Comparison of ENCODE assay signal across 10 mouse cellular contexts in the genomic region with DNA sequence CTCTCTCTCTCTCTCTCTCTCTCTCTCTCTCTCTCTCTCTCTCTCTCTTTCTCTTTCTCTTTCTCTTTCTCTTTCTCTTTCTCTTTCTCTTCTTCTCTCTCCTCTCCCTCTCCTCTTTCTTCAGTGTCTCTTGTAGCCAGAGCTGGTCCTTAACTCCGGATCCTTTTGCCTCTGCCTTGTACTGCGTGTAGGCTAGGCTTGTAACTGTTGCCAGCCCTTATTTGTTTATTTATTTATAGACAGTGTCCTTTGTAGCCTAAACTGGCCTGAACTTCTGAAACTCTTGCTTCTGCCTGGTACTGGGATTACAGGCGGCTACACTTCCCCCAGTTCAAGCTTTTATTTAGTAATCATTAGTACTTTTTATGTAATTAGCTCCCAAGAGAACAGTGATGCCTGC. TPM values are rescaled to one million over a fixed set of nuclear protein-coding genes. Genes with fewer than 3 reads are reported as not detected.
A peak's percentile ranks its signal among the peaks of the same experiment; 100 is the strongest.
DNase-seq lines count a peak whose midpoint lies in the region; ATAC-seq and TF ChIP-seq lines count a peak whose summit lies in the region.
"Had no signal": no experiment of that assay in that cellular context is flagged by ENCODE, and none has a peak within 500 bp of the region (broad histone marks: within the 10 kb centered on the region; RNA-seq: fewer than 3 reads in every experiment).

No protein-coding gene starts in this region.

- no peaks in the 10 kb centered on the region for H3K27me3 ChIP-seq in kidney, postnatal 0 days (ENCODE audit: insufficient read depth, low read length)
- H3K27me3 ChIP-seq in embryonic facial prominence, embryonic 12.5 days = no peaks in the 10 kb centered on the region
- no peaks in the 10 kb centered on the region for H3K27me3 ChIP-seq in intestine, postnatal 0 days (replicated peaks; ENCODE audit: control insufficient read depth, insufficient read depth, low read length)
- H3K27me3 ChIP-seq in neural tube, embryonic 13.5 days = no peaks in the 10 kb centered on the region

- no peak overlapping the region for H3K27ac ChIP-seq in kidney, postnatal 0 days
- no peak overlapping the region for H3K27ac ChIP-seq in embryonic facial prominence, embryonic 12.5 days
- no peak overlapping the region for H3K27ac ChIP-seq in intestine, postnatal 0 days (ENCODE audit: low read depth, low read length)
- H3K27ac ChIP-seq in neural tube, embryonic 13.5 days (replicated peaks) = no peak overlapping the region

- peaks cover 3% of the 10 kb centered on the region; the same call in 1 of the 2 replicates for H3K4me1 ChIP-seq in kidney, postnatal 0 days (replicated peaks; ENCODE audit: insufficient read depth, low read length)
- H3K4me1 ChIP-seq in embryonic facial prominence, embryonic 12.5 days = 0 out of 2 replicates have a peak, but pooled peaks cover 8% of the 10 kb centered on the region
- no peaks in the 10 kb centered on the region for H3K4me1 ChIP-seq in intestine, postnatal 0 days (replicated peaks; ENCODE audit: control insufficient read depth, insufficient read depth, low read length)
- peaks cover 38% of the 10 kb centered on the region for H3K4me1 ChIP-seq in neural tube, embryonic 13.5 days (replicated peaks)

- H3K4me2 ChIP-seq in kidney, postnatal 0 days (ENCODE audit: low read length) = peak overlapping the region; percentile 55
- peak overlapping the region; percentile 77 for H3K4me2 ChIP-seq in embryonic facial prominence, embryonic 12.5 days (replicated peaks)
- peak overlapping the region; percentile 89 for H3K4me2 ChIP-seq in intestine, postnatal 0 days (replicated peaks; ENCODE audit: low read depth)
- peak overlapping the region; percentile 96 for H3K4me2 ChIP-seq in neural tube, embryonic 13.5 days

- ATAC-seq in kidney, postnatal 0 days (replicated peaks; ENCODE audit: low FRiP score, low read depth) = no peak
- ATAC-seq in embryonic facial prominence, embryonic 12.5 days (ENCODE audit: insufficient number of reproducible peaks, insufficient read depth, low FRiP score, low TSS enrichment) = no peak
- ATAC-seq in intestine, postnatal 0 days = no peak
- ATAC-seq in neural tube, embryonic 13.5 days (ENCODE audit: low read depth) = no peak
- ATAC-seq: inflammation-experienced regulatory T-cells, adult 6 months had no signal

- no peak for TF ChIP-seq CTCF in kidney, postnatal 0 days (IDR thresholded peaks at IDR 0.05; ENCODE audit: low read depth)
- TF ChIP-seq CTCF in intestine, postnatal 0 days (IDR thresholded peaks at IDR 0.05; ENCODE audit: low read depth) = no peak

- H3K9ac ChIP-seq in kidney, postnatal 0 days (ENCODE audit: low read depth, low read length) = peak overlapping the region; percentile 42; the same call in 1 of the 2 replicates
- H3K9ac ChIP-seq in embryonic facial prominence, embryonic 12.5 days = peak overlapping the region; percentile 80
- H3K9ac ChIP-seq in intestine, postnatal 0 days (ENCODE audit: low read depth, low read length) = no peak overlapping the region
- H3K9ac ChIP-seq in neural tube, embryonic 13.5 days = peak overlapping the region; percentile 54

- DNase-seq in kidney, postnatal 0 days (ENCODE audit: low spot score) = peak; percentile 21
- DNase-seq in kidney, adult 18-20 months = no peak
- no peak for DNase-seq in urinary bladder, postnatal 4 days (ENCODE audit: low spot score in 2 of 2)
- DNase-seq in kidney, postnatal 14 days = no peak
- DNase-seq in left cerebral cortex, postnatal 14 days (ENCODE audit: low spot score in 2 of 2) = no peak
- DNase-seq: adrenal gland, adult 2 months had no signal

- no peaks in the 10 kb centered on the region for H3K9me3 ChIP-seq in kidney, postnatal 0 days (replicated peaks; ENCODE audit: low read length)
- no peaks in the 10 kb centered on the region for H3K9me3 ChIP-seq in embryonic facial prominence, embryonic 12.5 days
- H3K9me3 ChIP-seq in intestine, postnatal 0 days (ENCODE audit: control insufficient read depth) = no peaks in the 10 kb centered on the region
- H3K9me3 ChIP-seq in neural tube, embryonic 13.5 days = no peaks in the 10 kb centered on the region

- 16% methylated on average over 3 of the region's 3 CpGs for WGBS in kidney, postnatal 0 days
- WGBS in embryonic facial prominence, embryonic 12.5 days = 17% methylated on average over 3 of the region's 3 CpGs
- WGBS in intestine, postnatal 0 days = 13% methylated on average over 3 of the region's 3 CpGs
- 26% methylated on average over 3 of the region's 3 CpGs for WGBS in neural tube, embryonic 13.5 days

- peak overlapping the region; percentile 75 for H3K4me3 ChIP-seq in kidney, postnatal 0 days (replicated peaks; ENCODE audit: low read depth, low read length)
- H3K4me3 ChIP-seq in embryonic facial prominence, embryonic 12.5 days = peak overlapping the region; percentile 90
- peak overlapping the region; percentile 79 for H3K4me3 ChIP-seq in intestine, postnatal 0 days (ENCODE audit: low read depth, low read length)
- peak overlapping the region; percentile 75 for H3K4me3 ChIP-seq in neural tube, embryonic 13.5 days

- intact Hi-C loops in left cerebral cortex, postnatal 14 days (cut with DNase I) = no loop called here

- no peaks in the 10 kb centered on the region for H3K36me3 ChIP-seq in kidney, postnatal 0 days (ENCODE audit: insufficient read depth, low read length)
- H3K36me3 ChIP-seq in embryonic facial prominence, embryonic 12.5 days = no peaks in the 10 kb centered on the region
- H3K36me3 ChIP-seq in intestine, postnatal 0 days (ENCODE audit: control insufficient read depth, insufficient read depth) = no peaks in the 10 kb centered on the region
- no peaks in the 10 kb centered on the region for H3K36me3 ChIP-seq in neural tube, embryonic 13.5 days

RNA-seq across cellular contexts. Expression of gene Katna1, which starts 1.2 kb away (rescaled TPM):
- polyA plus RNA-seq in kidney, postnatal 0 days (2015; fragmentation: Nextera tagmentation; extraction: Ambion mirVana) = 46.0 and 49.4 TPM in 2 replicates
- 64.7 and 65.9 TPM in 2 replicates for polyA plus RNA-seq in embryonic facial prominence, embryonic 12.5 days (2016; fragmentation: Nextera tagmentation; extraction: Ambion mirVana)
- 33.0 and 37.1 TPM in 2 replicates for polyA plus RNA-seq in intestine, postnatal 0 days (2015; fragmentation: Nextera tagmentation; extraction: Ambion mirVana)
- polyA plus RNA-seq in neural tube, embryonic 13.5 days (2015; fragmentation: Nextera tagmentation; extraction: Ambion mirVana) = 36.8 and 43.7 TPM in 2 replicates
- 10 to 100 TPM; 11.0 to 14.4 TPM for total RNA-seq in left cerebral cortex, postnatal 14 days (2021)

RNA-seq across cellular contexts. Expression of gene Lats1, which starts 46.0 kb away (rescaled TPM):
- polyA plus RNA-seq in kidney, postnatal 0 days (2015; fragmentation: Nextera tagmentation; extraction: Ambion mirVana) = 7.3 TPM in 2 replicates
- 9.5 and 10.2 TPM in 2 replicates for polyA plus RNA-seq in embryonic facial prominence, embryonic 12.5 days (2016; fragmentation: Nextera tagmentation; extraction: Ambion mirVana)
- polyA plus RNA-seq in intestine, postnatal 0 days (2015; fragmentation: Nextera tagmentation; extraction: Ambion mirVana) = 5.5 and 6.6 TPM in 2 replicates
- 9.8 and 9.9 TPM in 2 replicates for polyA plus RNA-seq in neural tube, embryonic 13.5 days (2015; fragmentation: Nextera tagmentation; extraction: Ambion mirVana)
- total RNA-seq in left cerebral cortex, postnatal 14 days (2021) = 10 to 100 TPM; 41.9 TPM

RNA-seq across cellular contexts. Expression of gene Pcmt1, which starts 46.1 kb away (rescaled TPM):
- 94.2 and 106 TPM in 2 replicates for polyA plus RNA-seq in kidney, postnatal 0 days (2015; fragmentation: Nextera tagmentation; extraction: Ambion mirVana)
- 124 and 126 TPM in 2 replicates for polyA plus RNA-seq in embryonic facial prominence, embryonic 12.5 days (2016; fragmentation: Nextera tagmentation; extraction: Ambion mirVana)
- 80.9 and 82.5 TPM in 2 replicates for polyA plus RNA-seq in intestine, postnatal 0 days (2015; fragmentation: Nextera tagmentation; extraction: Ambion mirVana)
- 184 and 187 TPM in 2 replicates for polyA plus RNA-seq in neural tube, embryonic 13.5 days (2015; fragmentation: Nextera tagmentation; extraction: Ambion mirVana)
- total RNA-seq in left cerebral cortex, postnatal 14 days (2021) = 100 to 1,000 TPM; 163 to 166 TPM

RNA-seq across cellular contexts. Expression of gene Nup43, which starts 59.7 kb away (rescaled TPM):
- 32.7 and 36.1 TPM in 2 replicates for polyA plus RNA-seq in kidney, postnatal 0 days (2015; fragmentation: Nextera tagmentation; extraction: Ambion mirVana)
- 62.0 and 64.2 TPM in 2 replicates for polyA plus RNA-seq in embryonic facial prominence, embryonic 12.5 days (2016; fragmentation: Nextera tagmentation; extraction: Ambion mirVana)
- 11.4 and 14.2 TPM in 2 replicates for polyA plus RNA-seq in intestine, postnatal 0 days (2015; fragmentation: Nextera tagmentation; extraction: Ambion mirVana)
- polyA plus RNA-seq in neural tube, embryonic 13.5 days (2015; fragmentation: Nextera tagmentation; extraction: Ambion mirVana) = 35.1 and 35.7 TPM in 2 replicates
- 1 to 10 TPM; 5.1 to 5.8 TPM for total RNA-seq in left cerebral cortex, postnatal 14 days (2021)
